Mouse (Mus musculus): ENCODE measurements around the gene Fes.

DNA sequence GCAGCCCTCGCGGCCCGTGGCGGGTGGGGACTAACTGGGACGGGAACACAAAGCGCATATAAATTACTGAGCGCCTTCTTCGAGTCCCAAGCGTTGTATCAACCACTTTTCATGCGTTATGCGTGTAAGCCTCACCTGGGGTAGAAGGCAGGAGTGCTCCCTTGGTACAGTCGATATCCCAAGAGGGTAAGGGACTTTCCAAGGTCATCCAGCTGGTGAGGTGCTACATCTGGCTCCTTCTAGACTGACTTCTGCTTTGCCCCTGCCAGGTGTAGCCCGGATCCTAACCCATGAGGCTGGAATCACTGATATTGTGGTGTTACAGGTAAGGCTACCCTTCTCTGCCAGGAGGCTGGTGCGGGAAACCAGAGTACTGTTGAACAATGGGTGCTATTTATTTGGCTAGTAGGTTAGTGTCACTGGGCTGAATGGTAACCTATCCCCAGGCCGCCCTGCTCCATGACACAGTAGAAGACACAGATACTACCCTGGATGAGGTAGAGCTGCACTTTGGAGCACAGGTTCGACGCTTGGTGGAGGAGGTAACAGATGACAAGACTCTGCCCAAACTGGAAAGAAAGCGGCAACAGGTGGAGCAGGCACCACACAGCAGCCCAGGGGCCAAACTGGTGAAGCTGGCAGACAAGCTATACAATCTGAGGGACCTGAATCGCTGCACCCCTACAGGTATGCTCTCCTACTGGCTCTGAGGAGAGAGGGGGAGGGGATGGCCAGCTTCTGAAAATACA, 44.3 kb downstream of the Fes start:
- no peak for TF ChIP-seq CTCF (IDR thresholded peaks at IDR 0.05; ENCODE audit: insufficient read depth, low read depth, low read length)
- TF ChIP-seq POLR2A (IDR thresholded peaks at IDR 0.05; ENCODE audit: insufficient read depth, low read depth, low read length), result no peak
